Mouse (Mus musculus): ENCODE measurements at regions not wholly inside any gene's neighbourhood (a gene's known extent, or its start where the extent isn't known, plus 50 kb on each side); places are given as distances from the start of the nearest gene placed in this dataset.
"Not testable (repeated sequence)": the region's sequence is repeated elsewhere in the genome, so short reads cannot be mapped to it uniquely, and the experiment has no call there.

GRCm38 (mm10) chr13:52138331-52138945 is 292.0 kb downstream of the Gadd45g start:
- Histone ChIP-seq H3K4me2 (ENCODE audit: low read depth) (no peak overlapping the region), H3K27ac (ENCODE audit: low read depth, low read length) (no peak overlapping the region), H3K9ac (no peak overlapping the region), H3K4me1 (ENCODE audit: insufficient read depth) (no peaks in the 10 kb centered on the region), H3K4me3 (ENCODE audit: low read depth, low read length) (no peak overlapping the region), H3K27me3 (ENCODE audit: insufficient read depth, low read length) (no peaks in the 10 kb centered on the region), H3K36me3 (ENCODE audit: insufficient read depth) (no peaks in the 10 kb centered on the region), H3K9me3 (ENCODE audit: low read length) (no peaks in the 10 kb centered on the region)
- ATAC-seq (no peak), DNase-seq (no peak)
- 73% methylated on average over 6 of the region's 6 CpGs for WGBS
- TF ChIP-seq CTCF (IDR thresholded peaks at IDR 0.05; ENCODE audit: low read depth) = no peak

GRCm38 (mm10) chr13:52139140-52139809 is 292.8 kb downstream of the Gadd45g start:
- Histone ChIP-seq H3K27ac (ENCODE audit: low read depth, low read length) (peak overlapping the region; percentile 62; the same call in 1 of the 2 replicates), H3K4me1 (ENCODE audit: insufficient read depth) (no peaks in the 10 kb centered on the region), H3K9ac (no peak overlapping the region), H3K4me3 (ENCODE audit: low read depth, low read length) (no peak overlapping the region), H3K36me3 (ENCODE audit: insufficient read depth) (no peaks in the 10 kb centered on the region), H3K4me2 (ENCODE audit: low read depth) (no peak overlapping the region), H3K9me3 (ENCODE audit: low read length) (no peaks in the 10 kb centered on the region), H3K27me3 (ENCODE audit: insufficient read depth, low read length) (no peaks in the 10 kb centered on the region)
- peak; percentile 76 for ATAC-seq
- TF ChIP-seq CTCF (IDR thresholded peaks at IDR 0.05; ENCODE audit: low read depth) = no peak
- 31% methylated on average over 15 of the region's 15 CpGs for WGBS
- DNase-seq = peak; percentile 25

GRCm38 (mm10) chr13:52140221-52140620 is 293.7 kb downstream of the Gadd45g start:
- no peaks in the 10 kb centered on the region for H3K9me3 ChIP-seq (ENCODE audit: low read length)
- TF ChIP-seq CTCF (IDR thresholded peaks at IDR 0.05; ENCODE audit: low read depth) = no peak
- H3K9ac ChIP-seq = no peak overlapping the region
- no peaks in the 10 kb centered on the region for H3K4me1 ChIP-seq (ENCODE audit: insufficient read depth)
- DNase-seq (peak; percentile 6), ATAC-seq (peak; percentile 27; the same call in 1 of the 2 replicates)
- no peaks in the 10 kb centered on the region for H3K27me3 ChIP-seq (ENCODE audit: insufficient read depth, low read length)
- WGBS = 62% methylated on average over 6 of the region's 6 CpGs
- no peak overlapping the region for H3K27ac ChIP-seq (ENCODE audit: low read depth, low read length)
- no peaks in the 10 kb centered on the region for H3K36me3 ChIP-seq (ENCODE audit: insufficient read depth)
- no peak overlapping the region for H3K4me3 ChIP-seq (ENCODE audit: low read depth, low read length)
- no peak overlapping the region for H3K4me2 ChIP-seq (ENCODE audit: low read depth)

GRCm38 (mm10) chr13:52144066-52144465 is 297.6 kb downstream of the Gadd45g start:
- H3K4me2 ChIP-seq (ENCODE audit: low read depth); H3K9ac ChIP-seq; H3K4me1 ChIP-seq (ENCODE audit: insufficient read depth); H3K27ac ChIP-seq (ENCODE audit: low read depth, low read length); H3K27me3 ChIP-seq (ENCODE audit: insufficient read depth, low read length); DNase-seq; H3K36me3 ChIP-seq (ENCODE audit: insufficient read depth); H3K9me3 ChIP-seq (ENCODE audit: low read length); H3K4me3 ChIP-seq (ENCODE audit: low read depth, low read length); ATAC-seq: not testable (repeated sequence)
- 76% methylated on average over 1 of the region's 1 CpGs for WGBS

- Histone ChIP-seq H3K9me3 (ENCODE audit: low read length) (no peaks in the 10 kb centered on the region), H3K4me2 (ENCODE audit: low read depth) (no peak overlapping the region), H3K9ac (no peak overlapping the region), H3K4me1 (ENCODE audit: insufficient read depth) (no peaks in the 10 kb centered on the region), H3K36me3 (ENCODE audit: insufficient read depth) (no peaks in the 10 kb centered on the region), H3K27me3 (ENCODE audit: insufficient read depth, low read length) (no peaks in the 10 kb centered on the region), H3K27ac (ENCODE audit: low read depth, low read length) (no peak overlapping the region), H3K4me3 (ENCODE audit: low read depth, low read length) (no peak overlapping the region)
- TF ChIP-seq CTCF (IDR thresholded peaks at IDR 0.05; ENCODE audit: low read depth) = no peak
- WGBS = 88% methylated on average over 5 of the region's 5 CpGs
- no peak for DNase-seq
- no peak for ATAC-seq
Observed at GRCm38 (mm10) chr13:52145926-52146325, 299.4 kb downstream of the Gadd45g start.

- ATAC-seq = no peak
- H3K9ac ChIP-seq = no peak overlapping the region
- no peaks in the 10 kb centered on the region for H3K27me3 ChIP-seq (ENCODE audit: insufficient read depth, low read length)
- no peak for DNase-seq
- H3K4me3 ChIP-seq (ENCODE audit: low read depth, low read length) = no peak overlapping the region
- no peaks in the 10 kb centered on the region for H3K36me3 ChIP-seq (ENCODE audit: insufficient read depth)
- no peaks in the 10 kb centered on the region for H3K9me3 ChIP-seq (ENCODE audit: low read length)
- peaks cover 23% of the 10 kb centered on the region for H3K4me1 ChIP-seq (ENCODE audit: insufficient read depth)
- no peak for TF ChIP-seq CTCF (IDR thresholded peaks at IDR 0.05; ENCODE audit: low read depth)
- H3K4me2 ChIP-seq (ENCODE audit: low read depth) = no peak overlapping the region
- WGBS = 94% methylated on average over 8 of the region's 8 CpGs
- no peak overlapping the region for H3K27ac ChIP-seq (ENCODE audit: low read depth, low read length)
Observed at GRCm38 (mm10) chr13:52150281-52150680, 303.8 kb downstream of the Gadd45g start.

GRCm38 (mm10) chr13:52151777-52152176 is 305.3 kb downstream of the Gadd45g start:
- H3K27me3 ChIP-seq (ENCODE audit: insufficient read depth, low read length) = no peaks in the 10 kb centered on the region
- DNase-seq (peak; percentile 59), ATAC-seq (peak; percentile 5; the same call in 1 of the 2 replicates)
- no peaks in the 10 kb centered on the region for H3K36me3 ChIP-seq (ENCODE audit: insufficient read depth)
- 71% methylated on average over 11 of the region's 11 CpGs for WGBS
- H3K27ac ChIP-seq (ENCODE audit: low read depth, low read length) = no peak overlapping the region
- peaks cover 23% of the 10 kb centered on the region for H3K4me1 ChIP-seq (ENCODE audit: insufficient read depth)
- no peak overlapping the region for H3K4me3 ChIP-seq (ENCODE audit: low read depth, low read length)
- H3K9ac ChIP-seq = no peak overlapping the region
- H3K9me3 ChIP-seq (ENCODE audit: low read length) = no peaks in the 10 kb centered on the region
- no peak overlapping the region for H3K4me2 ChIP-seq (ENCODE audit: low read depth)
- no peak for TF ChIP-seq CTCF (IDR thresholded peaks at IDR 0.05; ENCODE audit: low read depth)
